Mouse (Mus musculus) testis, adult 2 months (tissue): Measurements from ENCODE around the gene Hspa4.
A peak's percentile ranks its signal among the peaks of the same experiment; 100 is the strongest.

Experiments
- CTCF ChIP-seq: fragments of 200-500 bp; IDR thresholded peaks from 2 replicates; pipeline ENCODE4 v1.5.1; 2012; ENCODE audit warnings: low read depth, mild to moderate bottlenecking, inconsistent platforms, low read length, moderate library complexity; ENCODE audit not compliant: control insufficient read depth, insufficient read depth, insufficient replicate concordance
- POLR2A ChIP-seq: fragments of 200-500 bp; IDR thresholded peaks from 2 replicates; pipeline ENCODE4 v1.6.1; 2012; ENCODE audit warnings: low read depth, mild to moderate bottlenecking, inconsistent platforms, low read length, moderate library complexity; ENCODE audit not compliant: control insufficient read depth

DNA sequence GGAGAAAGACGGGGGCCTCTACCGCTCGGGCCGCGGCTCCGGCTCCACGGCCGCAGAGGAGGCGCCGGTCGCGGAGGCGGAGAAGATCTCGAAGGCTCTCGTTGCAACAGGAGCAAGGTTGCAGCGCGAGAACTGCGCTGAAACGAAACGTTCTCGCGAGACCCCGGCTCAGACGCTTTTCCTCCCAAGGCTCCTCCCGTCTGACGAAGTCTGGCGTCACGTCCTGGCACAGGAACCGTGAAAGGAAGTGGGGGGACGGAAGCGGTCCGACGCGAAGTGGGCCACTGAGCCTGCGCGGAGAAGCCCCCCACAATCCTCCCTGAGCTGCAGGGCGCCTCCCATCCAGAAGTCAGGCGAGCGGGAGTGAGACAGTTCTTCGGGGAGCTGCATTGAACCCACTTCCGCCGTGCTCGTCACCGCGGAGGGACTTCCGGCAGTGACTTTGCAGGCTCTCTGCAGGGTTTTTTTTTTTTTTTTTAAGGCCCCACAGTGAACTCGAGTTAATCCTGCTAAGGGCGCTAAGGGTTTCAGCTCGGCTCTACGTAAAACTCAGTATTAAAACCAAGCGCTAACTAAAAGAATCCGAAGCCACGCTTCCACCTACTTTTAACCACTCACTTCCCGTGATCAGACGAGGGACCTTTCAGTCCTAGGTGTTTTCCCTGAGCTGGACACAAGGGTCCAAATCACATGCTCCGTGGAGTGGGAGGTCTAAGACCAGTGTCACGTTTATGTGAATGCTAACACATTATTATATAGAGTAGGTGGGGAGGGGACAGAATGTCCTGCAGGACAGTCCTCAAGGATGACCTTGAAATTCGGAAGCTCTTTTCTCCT lies at the start of gene Hspa4:
- TF ChIP-seq CTCF (no peak), POLR2A (peak; percentile 97)
